Mouse (Mus musculus) heart, postnatal 0 days (tissue): Measurements from ENCODE around the gene Kcnk4. TPM values are rescaled to one million over a fixed set of nuclear protein-coding genes. Genes with fewer than 3 reads are reported as not detected.
A peak's percentile ranks its signal among the peaks of the same experiment; 100 is the strongest.
"Not testable (repeated sequence)": the region's sequence is repeated elsewhere in the genome, so short reads cannot be mapped to it uniquely, and the experiment has no call there.

Experiments
- ATAC-seq: fragments of 200-750 bp; cut with Nextera tagmentation; 2 replicates; pipeline ENCODE4 v1.8.0; 2017; ENCODE audit warnings: low read depth, moderate number of reproducible peaks, moderate library complexity; ENCODE audit not compliant: insufficient read depth
- DNase-seq: peaks from one replicate; pipeline ENCODE4 v3.0.0-alpha.2; 2016; ENCODE audit warnings: low spot score
- H3K27ac ChIP-seq: fragments of 300-500 bp; sonication (generic); 2 replicates; pipeline ENCODE4 v1.5.1; 2014; ENCODE audit warnings: low read depth, mild to moderate bottlenecking
- H3K27me3 ChIP-seq: fragments of 300-500 bp; sonication (generic); 2 replicates; pipeline ENCODE4 v1.6.1; 2014; ENCODE audit warnings: low read length, mixed read lengths; ENCODE audit not compliant: control insufficient read depth, insufficient read depth
- H3K36me3 ChIP-seq: fragments of 300-500 bp; sonication (generic); replicated peaks from 2 replicates; pipeline ENCODE4 v1.6.1; 2014; ENCODE audit warnings: low read length, mixed read lengths; ENCODE audit not compliant: control insufficient read depth, insufficient read depth
- H3K4me1 ChIP-seq: fragments of 300-500 bp; sonication (generic); 2 replicates; pipeline ENCODE4 v1.6.1; 2014; ENCODE audit warnings: antibody characterized with exemption; ENCODE audit not compliant: control insufficient read depth, insufficient read depth
- H3K4me2 ChIP-seq: fragments of 300-500 bp; sonication (generic); 2 replicates; pipeline ENCODE4 v1.6.1; 2014; ENCODE audit warnings: low read depth, mild to moderate bottlenecking, low read length, moderate library complexity
- H3K4me3 ChIP-seq: fragments of 300-500 bp; sonication (generic); 2 replicates; pipeline ENCODE4 v1.5.1; 2014; ENCODE audit warnings: low read depth, low read length
- H3K9ac ChIP-seq: fragments of 300-500 bp; sonication (generic); replicated peaks from 2 replicates; pipeline ENCODE4 v1.6.1; 2014; ENCODE audit warnings: low read depth, low read length, mixed read lengths
- H3K9me3 ChIP-seq: fragments of 300-500 bp; sonication (generic); replicated peaks from 2 replicates; pipeline ENCODE4 v1.6.1; 2016; ENCODE audit warnings: low read length; ENCODE audit not compliant: control insufficient read depth
- CTCF ChIP-seq: IDR thresholded peaks from 2 replicates; pipeline ENCODE4 v1.5.1; 2016; ENCODE audit warnings: antibody characterized with exemption, control low read depth, low read depth
- EP300 ChIP-seq: IDR thresholded peaks from 2 replicates; pipeline ENCODE4 v1.6.1; 2016; ENCODE audit warnings: antibody characterized with exemption, low read depth
- WGBS: fragments of 180-500 bp; shearing (Covaris S2); extraction: QIAGEN DNeasy Blood & Tissue Kit; methylation state at CpG from one replicate; pipeline ENCODE4 v1.1.7; 2014; 5-methylcytosine and 5-hydroxymethylcytosine counted together
- polyA plus RNA-seq: library from polyadenylated mRNA; unstranded; fragments of >200 nt; fragmentation: Nextera tagmentation; extraction: Ambion mirVana; gene quantifications from 2 replicates; pipeline ENCODE4 v1.2.1, GENCODE M21; 2015
- total RNA-seq: library from RNA; depleted of rRNA; stranded (reverse); fragments of >200 nt; gene quantifications from 2 replicates; pipeline ENCODE4 v1.2.3, GENCODE M21; 2014; ENCODE audit warnings: low replicate concordance

The Kcnk4 gene
- total and polyA plus RNA-seq, 2 experiments from 2014 or later = 0.30 TPM; not detected in 1

DNA sequence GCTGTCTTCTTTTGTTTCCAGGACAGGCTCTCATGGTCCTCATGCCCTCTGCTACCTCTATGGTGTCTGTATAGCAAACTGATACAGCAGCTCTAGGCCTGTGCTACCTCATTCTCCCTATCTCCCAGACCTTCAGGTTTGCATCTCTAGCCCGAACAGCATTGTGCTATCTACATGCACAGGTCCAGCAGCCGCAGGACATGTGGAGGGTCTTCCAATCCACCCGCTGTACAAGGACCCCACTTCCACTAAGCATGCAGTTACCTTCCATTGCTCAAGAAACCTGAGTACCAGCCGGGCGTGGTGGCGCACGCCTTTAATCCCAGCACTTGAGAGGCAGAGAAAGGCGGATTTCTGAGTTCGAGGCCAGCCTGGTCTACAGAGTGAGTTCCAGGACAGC, 19.8 kb downstream of the Kcnk4 start:
- DNase-seq = no peak
- Histone ChIP-seq H3K4me1 (no peaks in the 10 kb centered on the region), H3K27me3 (no peaks in the 10 kb centered on the region), H3K36me3 (peaks cover 38% of the 10 kb centered on the region), H3K4me3 (no peak overlapping the region), H3K9me3 (no peaks in the 10 kb centered on the region), H3K27ac (no peak overlapping the region), H3K9ac (no peak overlapping the region), H3K4me2 (no peak overlapping the region)
- no peak for TF ChIP-seq CTCF
- TF ChIP-seq EP300 = no peak
- ATAC-seq = no peak
- WGBS = 93% methylated on average over 9 of the region's 9 CpGs

DNA sequence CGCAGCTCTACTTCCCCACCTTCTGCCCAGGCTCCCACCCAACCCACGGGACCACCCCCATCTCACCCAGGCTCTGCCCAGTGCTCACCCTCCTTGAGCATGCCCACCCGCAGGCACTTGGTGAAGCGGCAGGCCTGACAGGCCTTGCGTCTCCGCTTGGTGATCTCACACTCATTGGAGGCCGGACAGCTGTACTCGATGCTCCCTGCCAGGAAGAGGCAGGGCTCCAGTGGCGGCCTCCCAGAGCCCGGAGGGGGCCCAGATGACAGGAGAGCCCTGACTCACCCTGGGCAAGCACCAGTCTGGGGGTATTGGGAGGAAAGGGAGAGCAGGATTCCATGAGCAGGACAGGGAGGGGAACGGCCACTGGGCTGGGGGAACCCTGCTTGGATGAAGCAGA, 20.3 kb downstream of the Kcnk4 start:
- WGBS = 75% methylated on average over 11 of the region's 11 CpGs
- Histone ChIP-seq H3K9me3 (no peaks in the 10 kb centered on the region), H3K4me1 (no peaks in the 10 kb centered on the region), H3K4me2 (no peak overlapping the region), H3K36me3 (peaks cover 38% of the 10 kb centered on the region), H3K27ac (no peak overlapping the region), H3K27me3 (no peaks in the 10 kb centered on the region), H3K9ac (no peak overlapping the region), H3K4me3 (no peak overlapping the region)
- no peak for DNase-seq
- TF ChIP-seq CTCF (no peak), EP300 (no peak)
- no peak for ATAC-seq

DNA sequence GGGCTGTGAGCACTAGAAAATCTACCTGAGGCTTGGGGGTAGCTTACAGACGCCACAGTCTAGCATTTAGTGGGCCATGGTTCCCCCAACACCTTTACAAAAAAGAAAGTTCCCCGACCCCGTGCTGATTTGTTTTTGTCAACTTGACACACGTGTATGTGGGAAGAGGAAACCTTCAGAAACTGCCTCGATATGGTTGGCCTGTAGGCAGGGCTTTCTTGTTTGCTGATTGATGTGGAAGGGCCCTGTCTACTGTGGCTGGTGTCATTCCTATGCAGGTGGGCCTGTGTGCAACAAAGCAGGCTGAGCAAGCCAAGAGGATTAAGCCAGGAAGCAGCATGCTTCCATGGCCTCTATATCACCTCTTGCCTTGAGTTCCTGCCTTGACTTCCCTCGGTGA, 21.3 kb downstream of the Kcnk4 start:
- no peaks in the 10 kb centered on the region for H3K9me3 ChIP-seq
- no peak overlapping the region for H3K27ac ChIP-seq
- no peak for ATAC-seq
- 77% methylated on average over 6 of the region's 6 CpGs for WGBS
- no peak overlapping the region for H3K4me2 ChIP-seq
- no peak overlapping the region for H3K9ac ChIP-seq
- H3K36me3 ChIP-seq = peaks cover 30% of the 10 kb centered on the region
- no peak overlapping the region for H3K4me3 ChIP-seq
- no peak for TF ChIP-seq CTCF
- no peak for TF ChIP-seq EP300
- DNase-seq = no peak
- peaks cover 7% of the 10 kb centered on the region for H3K4me1 ChIP-seq
- no peaks in the 10 kb centered on the region for H3K27me3 ChIP-seq

DNA sequence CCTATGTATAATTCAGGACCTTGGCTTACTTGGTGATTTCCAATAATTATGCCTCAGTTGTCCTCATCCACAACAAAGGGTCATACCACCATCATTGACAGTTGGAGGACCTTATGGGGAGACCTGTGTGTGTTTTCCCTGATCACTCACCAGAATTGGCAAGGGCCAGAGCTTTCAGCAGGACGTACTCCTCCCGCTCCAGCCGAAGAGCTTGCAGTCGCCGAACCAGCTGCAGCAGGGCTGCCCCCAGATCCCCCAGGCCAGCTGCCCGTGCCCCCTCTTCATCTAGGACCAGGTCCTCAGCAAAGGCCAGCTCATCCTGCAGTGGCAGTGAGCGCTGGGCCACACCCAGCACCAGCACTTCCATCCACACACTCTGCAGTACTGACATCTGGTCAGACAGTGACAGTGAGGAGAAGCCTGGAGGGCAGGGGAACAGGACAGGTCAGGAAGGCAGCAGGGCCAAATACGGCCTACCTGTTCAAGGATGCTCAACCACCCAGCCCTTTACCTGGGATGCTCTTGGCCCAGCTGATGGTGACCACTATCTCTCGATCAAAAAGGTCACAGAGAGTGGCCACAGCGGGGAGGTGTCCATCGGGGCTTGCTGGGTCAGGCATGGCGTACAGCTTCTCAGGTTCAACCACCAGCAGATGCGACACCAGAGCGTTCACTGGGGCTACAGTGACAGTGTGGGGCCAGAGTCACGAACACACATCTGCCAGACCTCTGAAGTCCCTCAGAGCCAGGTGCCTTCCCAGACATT, 21.9 kb downstream of the Kcnk4 start:
- 92% methylated on average over 15 of the region's 15 CpGs for WGBS
- Histone ChIP-seq H3K27ac (no peak overlapping the region), H3K27me3 (no peaks in the 10 kb centered on the region), H3K9me3 (no peaks in the 10 kb centered on the region), H3K36me3 (peaks cover 30% of the 10 kb centered on the region), H3K4me2 (no peak overlapping the region), H3K9ac (no peak overlapping the region), H3K4me1 (peaks cover 12% of the 10 kb centered on the region), H3K4me3 (no peak overlapping the region)
- ATAC-seq (no peak), DNase-seq (no peak)
- TF ChIP-seq CTCF (no peak), EP300 (no peak)

DNA sequence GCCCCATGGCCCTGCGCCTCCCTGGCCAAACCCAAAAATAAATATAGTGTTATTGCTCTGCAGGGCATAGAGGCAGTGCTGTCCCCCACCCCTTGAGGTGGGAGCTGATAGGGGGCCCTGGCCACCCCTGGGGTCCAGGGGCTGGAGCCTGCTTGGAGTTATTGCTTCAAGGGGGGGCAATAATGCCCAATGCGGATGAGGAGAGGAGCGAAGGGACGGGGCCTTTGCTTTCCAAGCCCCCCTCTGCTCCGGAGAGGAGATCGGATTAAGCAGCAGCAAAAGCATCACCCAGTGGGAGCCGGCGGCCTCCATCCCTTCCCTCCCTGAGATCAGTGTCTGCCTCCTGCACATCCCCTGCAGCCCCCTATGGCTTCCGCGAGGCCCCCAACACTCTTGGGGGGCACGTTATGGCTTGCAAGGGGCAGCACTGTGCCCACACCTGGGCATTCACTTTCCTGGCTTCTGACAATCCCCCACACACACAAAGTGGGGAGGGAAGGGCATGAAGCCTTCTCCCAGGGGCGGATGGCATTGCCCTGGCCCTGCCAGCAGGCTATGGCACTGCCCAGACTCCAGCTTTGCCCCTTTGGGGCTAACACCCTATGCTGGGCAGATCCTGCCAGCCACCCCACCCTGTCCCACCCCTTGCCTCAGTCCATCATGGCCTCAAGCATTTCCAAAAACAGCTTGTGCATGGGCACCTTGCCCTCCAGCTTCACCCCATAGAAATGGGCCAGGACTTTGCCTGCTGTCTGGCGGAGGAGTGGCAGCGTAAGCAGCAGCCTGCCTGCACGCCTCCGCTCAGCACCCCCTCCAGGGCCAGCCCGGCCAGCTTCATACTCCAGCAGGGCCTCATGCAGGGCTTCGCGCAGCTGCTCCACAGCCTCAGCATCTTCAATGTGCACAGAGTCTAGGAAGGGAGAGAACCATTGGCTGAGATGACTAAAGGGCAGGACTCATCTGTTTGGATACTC, 22.9 kb downstream of the Kcnk4 start:
- Histone ChIP-seq H3K4me3 (no peak overlapping the region), H3K9me3 (no peaks in the 10 kb centered on the region), H3K4me1 (peaks cover 12% of the 10 kb centered on the region), H3K27me3 (no peaks in the 10 kb centered on the region), H3K4me2 (peak overlapping the region; percentile 73; the same call in 1 of the 2 replicates), H3K36me3 (peaks cover 38% of the 10 kb centered on the region), H3K9ac (no peak overlapping the region), H3K27ac (no peak overlapping the region)
- WGBS = 77% methylated on average over 19 of the region's 19 CpGs
- TF ChIP-seq EP300 (no peak), CTCF (no peak)
- ATAC-seq = no peak
- no peak for DNase-seq

DNA sequence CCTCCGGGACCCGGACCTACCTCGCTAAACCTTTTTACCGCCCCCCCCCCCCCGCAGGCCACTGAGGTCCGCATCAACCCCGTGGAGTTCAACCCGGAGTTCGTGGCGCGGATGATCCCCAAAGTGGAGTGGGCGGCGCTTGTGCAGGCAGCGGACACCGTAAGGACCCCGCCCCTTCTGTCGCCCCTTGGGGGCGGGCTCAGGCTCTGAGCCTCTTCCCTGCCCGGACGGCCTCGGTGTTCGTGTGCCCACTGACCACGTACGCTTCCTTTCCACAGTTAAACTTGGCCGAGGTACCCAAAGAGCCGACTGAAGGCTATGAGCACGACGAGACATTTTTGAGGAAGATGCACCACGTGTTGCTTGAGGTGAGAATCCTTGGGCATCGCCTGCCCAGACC, 24.0 kb downstream of the Kcnk4 start:
- not testable (repeated sequence) for H3K27me3 ChIP-seq, H3K9me3 ChIP-seq, DNase-seq
- peak overlapping the region; percentile 66 for H3K9ac ChIP-seq
- peak overlapping the region; percentile 99 for H3K27ac ChIP-seq
- 1% methylated on average over 29 of the region's 30 CpGs for WGBS
- peak; percentile 15 for ATAC-seq
- H3K36me3 ChIP-seq = peaks cover 48% of the 10 kb centered on the region
- H3K4me2 ChIP-seq = peak overlapping the region; percentile 73
- peaks cover 12% of the 10 kb centered on the region for H3K4me1 ChIP-seq
- peak overlapping the region; percentile 71 for H3K4me3 ChIP-seq
